Mouse (Mus musculus) cerebellum, adult 2 months (tissue): ENCODE measurements at regions not wholly inside any gene's neighbourhood (a gene's known extent, or its start where the extent isn't known, plus 50 kb on each side); places are given as distances from the start of the nearest gene placed in this dataset.

Experiments
- DNase-seq, 2 experiments: peaks; one replicate each; pipeline ENCODE4 v3.0.0; 2021
- H3K27ac ChIP-seq: fragments of 200-500 bp; 2 replicates; pipeline ENCODE4 v1.5.1; 2012; ENCODE audit warnings: low read length, control low read depth, inconsistent platforms; ENCODE audit not compliant: insufficient read depth
- H3K27me3 ChIP-seq: fragments of 200-500 bp; 2 replicates; pipeline ENCODE4 v1.6.1; 2012; ENCODE audit warnings: inconsistent platforms, mild to moderate bottlenecking, low read length, moderate library complexity; ENCODE audit not compliant: control insufficient read depth, insufficient read depth
- H3K4me1 ChIP-seq: fragments of 200-500 bp; 2 replicates; pipeline ENCODE4 v1.6.1; 2011; ENCODE audit warnings: low read length; ENCODE audit not compliant: control insufficient read depth, insufficient read depth
- H3K4me3 ChIP-seq: fragments of 200-500 bp; replicated peaks from 2 replicates; pipeline ENCODE3; 2011; ENCODE audit warnings: mild to moderate bottlenecking, low read depth, low read length, control low read depth; ENCODE audit not compliant: insufficient read depth
- CTCF ChIP-seq: fragments of 200-500 bp; IDR thresholded peaks from 2 replicates; pipeline ENCODE4 v1.5.1; 2011; ENCODE audit warnings: low read depth, mild to moderate bottlenecking, control low read depth, low read length, moderate library complexity, borderline replicate concordance; ENCODE audit not compliant: insufficient read depth
- POLR2A ChIP-seq: fragments of 200-500 bp; IDR thresholded peaks from 2 replicates; pipeline ENCODE4 v1.6.1; 2011; ENCODE audit warnings: low read length, control low read depth, borderline replicate concordance; ENCODE audit not compliant: insufficient read depth
- WGBS: fragments of 180-500 bp; shearing (Covaris S2); methylation state at CpG from one replicate; pipeline ENCODE4 v1.1.7; 2018; 5-methylcytosine and 5-hydroxymethylcytosine counted together

DNA sequence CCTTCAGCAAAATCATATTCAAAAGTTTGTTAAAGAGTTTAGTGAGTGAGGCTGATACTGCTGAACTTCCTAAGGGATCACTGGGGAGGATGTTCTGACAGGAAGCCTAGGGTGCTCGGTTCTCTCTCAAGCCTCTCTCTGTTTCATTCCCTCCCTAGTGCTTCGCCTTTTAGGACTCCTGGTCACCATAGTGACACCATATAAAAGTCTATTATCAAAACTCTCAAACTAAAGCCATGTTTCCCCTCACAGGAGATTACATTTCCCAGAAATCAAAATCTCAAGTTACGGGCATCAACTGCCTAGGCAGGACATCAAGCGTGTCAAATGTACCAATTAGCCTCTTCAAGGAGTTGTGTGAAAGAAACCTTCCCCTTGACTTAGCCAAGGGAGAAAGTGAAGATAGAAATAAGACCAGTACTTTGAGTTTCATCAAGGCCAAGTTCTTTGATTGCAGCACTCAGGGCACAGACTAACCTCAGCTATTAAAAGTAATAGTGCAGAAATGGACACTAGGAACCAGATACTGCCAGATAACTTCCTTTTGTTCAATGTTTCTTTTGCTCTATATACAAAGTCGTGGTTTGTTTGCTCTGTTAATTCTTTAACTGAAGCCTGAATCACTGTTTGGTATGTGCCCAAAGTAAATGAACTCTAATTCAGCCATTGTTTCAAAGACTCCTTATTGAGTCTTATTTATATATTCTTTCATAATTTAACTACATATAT, 752.6 kb downstream of the Jrkl start:
- TF ChIP-seq POLR2A: no peak
- TF ChIP-seq CTCF: no peak
- no peak overlapping the region for H3K4me3 ChIP-seq

DNA sequence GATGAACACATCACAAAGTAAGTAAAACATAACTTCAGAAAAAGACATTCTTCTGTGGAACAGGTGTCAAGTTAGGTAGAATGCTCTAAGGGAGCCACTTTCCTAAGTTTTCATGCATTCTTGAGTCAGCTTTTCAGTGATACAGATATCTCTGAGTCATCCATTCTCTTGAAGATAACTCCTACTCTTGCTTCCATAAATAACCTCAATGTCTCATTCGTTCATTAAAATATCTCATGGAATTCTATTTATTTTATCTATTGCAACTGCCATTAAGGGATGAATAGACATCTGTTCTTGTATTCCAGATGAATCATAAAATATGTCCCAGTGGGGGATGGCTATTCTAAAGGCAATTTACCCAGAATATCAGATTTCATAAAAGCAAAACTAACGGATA, 787.8 kb downstream of the Jrkl start:
- no peak for TF ChIP-seq CTCF
- TF ChIP-seq POLR2A: no peak

More for the DNA sequence above, 752.6 kb downstream of the Jrkl start:
- no peak overlapping the region for H3K27ac ChIP-seq
- 39% methylated on average over 5 of the region's 5 CpGs for WGBS
- H3K27me3 ChIP-seq: no peaks in the 10 kb centered on the region
- H3K4me1 ChIP-seq: no peaks in the 10 kb centered on the region
- no peak for DNase-seq

DNA sequence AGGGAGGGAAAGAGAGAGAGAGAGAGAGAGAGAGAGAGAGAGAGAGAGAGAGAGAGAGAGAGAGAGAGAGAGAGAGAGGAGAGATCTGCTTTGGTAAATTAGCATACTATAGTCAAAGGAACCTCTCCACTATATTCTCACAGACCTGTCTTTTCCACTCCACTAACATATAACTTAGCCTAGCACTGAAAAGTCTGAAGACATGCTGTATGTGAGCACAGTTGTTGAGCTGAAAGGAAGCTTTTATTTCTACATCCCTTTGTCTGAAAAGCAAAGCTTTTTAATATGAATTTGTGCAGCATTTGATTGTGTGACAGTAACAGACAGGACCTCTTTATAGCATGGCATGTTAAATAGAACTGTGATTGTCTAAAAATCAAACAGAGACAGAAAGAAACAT, 788.9 kb downstream of the Jrkl start:
- TF ChIP-seq POLR2A (no peak), CTCF (no peak)
- no peak for DNase-seq
- Histone ChIP-seq H3K4me1 (no peaks in the 10 kb centered on the region), H3K27ac (no peak overlapping the region), H3K4me3 (no peak overlapping the region), H3K27me3 (no peaks in the 10 kb centered on the region)

More for the DNA sequence above, 787.8 kb downstream of the Jrkl start:
- WGBS: 75% methylated on average over 2 of the region's 2 CpGs
- Histone ChIP-seq H3K27ac (no peak overlapping the region), H3K27me3 (no peaks in the 10 kb centered on the region), H3K4me1 (no peaks in the 10 kb centered on the region), H3K4me3 (no peak overlapping the region)
- DNase-seq: no peak

DNA sequence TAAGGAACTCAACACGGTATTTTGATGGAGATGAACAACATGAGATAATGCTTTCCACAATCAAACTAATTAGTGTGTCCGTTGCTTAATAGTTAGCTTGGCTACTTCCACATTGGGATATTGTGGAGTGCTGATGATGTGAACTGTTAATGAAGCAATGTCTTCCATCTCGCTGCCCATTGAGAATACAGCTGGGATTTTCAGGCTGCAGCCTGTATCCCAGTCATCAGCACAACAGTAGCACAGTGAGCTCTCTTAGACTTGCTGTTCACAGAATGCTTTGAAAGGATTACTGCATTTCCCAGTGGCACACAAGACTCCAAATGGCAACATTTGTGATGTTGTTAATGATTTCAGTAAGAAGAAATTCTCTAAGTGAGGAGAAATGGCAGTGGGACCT, 811.5 kb downstream of the Jrkl start:
- TF ChIP-seq CTCF: no peak
- Histone ChIP-seq H3K27ac (no peak overlapping the region), H3K4me1 (no peaks in the 10 kb centered on the region), H3K27me3 (no peaks in the 10 kb centered on the region), H3K4me3 (no peak overlapping the region)
- no peak for DNase-seq
- 47% methylated on average over 3 of the region's 3 CpGs for WGBS

DNA sequence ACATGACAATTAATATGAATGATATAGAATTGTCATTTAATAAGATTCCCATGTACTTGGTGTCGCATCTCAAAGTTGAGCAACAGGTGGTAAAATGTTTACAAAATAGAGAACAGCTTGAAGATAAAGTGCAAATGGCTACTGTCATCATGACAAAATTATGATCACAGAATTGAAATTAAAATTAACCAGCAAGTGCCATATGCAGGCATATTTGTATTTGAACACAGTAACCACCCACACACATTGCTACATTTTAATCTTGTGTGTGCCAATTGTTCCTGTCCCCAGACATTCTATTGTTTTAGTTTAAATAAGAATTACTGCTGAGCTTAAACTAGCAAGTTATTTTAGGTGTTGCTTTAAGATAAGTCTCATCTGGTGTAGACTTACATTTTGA, 823.7 kb downstream of the Jrkl start:
- WGBS: 76% methylated on average over 1 of the region's 1 CpGs
- no peaks in the 10 kb centered on the region for H3K27me3 ChIP-seq
- no peaks in the 10 kb centered on the region for H3K4me1 ChIP-seq
- no peak for DNase-seq
- no peak overlapping the region for H3K4me3 ChIP-seq
- TF ChIP-seq POLR2A: no peak
- TF ChIP-seq CTCF: no peak
- no peak overlapping the region for H3K27ac ChIP-seq

DNA sequence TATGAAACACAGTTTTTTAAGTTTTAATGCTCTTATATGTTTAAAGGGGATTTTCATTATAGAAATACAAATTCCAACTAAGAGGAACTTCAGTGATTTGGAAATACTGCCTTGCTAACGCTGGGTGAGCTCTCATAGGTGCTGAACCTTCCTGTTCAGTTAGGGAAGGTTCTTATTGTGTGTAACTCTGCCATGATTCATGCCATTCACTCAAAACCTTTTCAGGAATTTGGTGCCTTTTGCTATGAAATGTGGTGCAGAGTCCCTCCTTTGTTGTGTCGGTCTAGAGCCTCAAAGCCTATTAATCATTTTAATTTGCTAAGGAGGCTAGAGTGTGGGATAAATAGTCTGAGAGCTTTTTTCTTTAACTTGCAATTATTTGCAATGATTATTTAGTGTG, 837.1 kb downstream of the Jrkl start:
- no peak for TF ChIP-seq CTCF
- no peak for TF ChIP-seq POLR2A
- DNase-seq: no peak
- no peaks in the 10 kb centered on the region for H3K4me1 ChIP-seq
- H3K27me3 ChIP-seq: no peaks in the 10 kb centered on the region
- H3K27ac ChIP-seq: no peak overlapping the region
- H3K4me3 ChIP-seq: no peak overlapping the region
- WGBS: 94% methylated on average over 2 of the region's 2 CpGs

DNA sequence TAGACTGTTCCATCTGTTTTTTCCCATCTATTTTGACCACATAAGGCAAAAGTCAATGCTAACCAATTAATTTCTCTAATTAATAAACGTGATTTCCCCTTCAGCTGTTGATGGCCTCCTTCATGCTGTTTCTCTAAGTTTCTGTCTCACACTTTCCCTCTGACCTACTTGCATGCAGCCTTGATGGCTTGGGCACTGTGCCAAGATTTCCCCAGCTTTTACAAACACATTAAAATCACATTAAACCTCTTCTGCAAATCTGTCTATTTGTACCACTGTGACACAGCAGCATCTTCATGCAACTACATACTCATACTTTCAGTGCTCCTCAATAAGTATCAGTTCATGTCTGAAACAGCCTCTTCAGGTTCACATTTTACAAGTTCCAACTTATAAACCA, 841.4 kb downstream of the Jrkl start:
- TF ChIP-seq CTCF (no peak), POLR2A (no peak)
- Histone ChIP-seq H3K4me3 (no peak overlapping the region), H3K27ac (no peak overlapping the region), H3K27me3 (no peaks in the 10 kb centered on the region), H3K4me1 (no peaks in the 10 kb centered on the region)
- 11% methylated on average over 1 of the region's 1 CpGs for WGBS
- DNase-seq: peak in 1 of 2 experiments; percentile 4

DNA sequence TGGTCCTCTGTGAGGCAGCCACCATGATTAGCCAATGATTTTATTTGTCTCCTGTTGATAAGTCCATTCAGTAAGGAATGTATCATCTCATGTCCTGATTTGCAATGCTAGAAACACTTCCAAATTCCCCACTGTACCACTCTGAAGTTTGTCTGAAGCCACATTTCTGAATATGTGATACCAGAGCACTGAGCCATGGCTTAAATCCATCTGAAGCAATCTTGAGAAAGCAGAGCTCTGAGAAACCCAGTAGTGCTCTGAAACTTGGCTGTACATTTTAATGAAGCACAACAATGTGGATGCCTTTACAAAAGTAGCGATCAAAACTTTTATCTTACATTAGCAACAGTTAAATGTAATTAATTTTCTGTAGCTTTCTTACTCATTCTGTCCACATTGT, 850.0 kb downstream of the Jrkl start:
- TF ChIP-seq POLR2A: no peak
- TF ChIP-seq CTCF: no peak
- H3K27me3 ChIP-seq: no peaks in the 10 kb centered on the region
- no peak overlapping the region for H3K27ac ChIP-seq
- H3K4me1 ChIP-seq: no peaks in the 10 kb centered on the region
- H3K4me3 ChIP-seq: no peak overlapping the region
- no peak for DNase-seq
- WGBS: 83% methylated on average over 1 of the region's 1 CpGs
